Mouse (Mus musculus) thymus, adult 2 months (tissue): Measurements from ENCODE around the gene Nmur1. TPM values are rescaled to one million over a fixed set of nuclear protein-coding genes. Genes with fewer than 3 reads are reported as not detected.

Source experiments
- DNase-seq: peaks from one replicate; pipeline ENCODE4 v3.0.0; 2021
- H3K27ac ChIP-seq: fragments of 200-500 bp; 2 replicates; pipeline ENCODE4 v1.5.1; 2012; ENCODE audit warnings: low read length, control low read depth; ENCODE audit not compliant: control insufficient read depth, insufficient read depth
- H3K27me3 ChIP-seq: fragments of 200-500 bp; 2 replicates; pipeline ENCODE4 v1.6.1; 2012; ENCODE audit warnings: mild to moderate bottlenecking, low read length, moderate library complexity, mixed read lengths; ENCODE audit not compliant: control insufficient read depth, insufficient read depth
- H3K36me3 ChIP-seq: fragments of 200-500 bp; 2 replicates; pipeline ENCODE4 v1.6.1; 2012; ENCODE audit warnings: mild to moderate bottlenecking, low read length, moderate library complexity; ENCODE audit not compliant: control insufficient read depth, insufficient read depth
- H3K4me1 ChIP-seq: fragments of 200-500 bp; replicated peaks from 2 replicates; pipeline ENCODE4 v1.6.1; 2012; ENCODE audit warnings: low read length; ENCODE audit not compliant: control insufficient read depth, insufficient read depth
- H3K4me3 ChIP-seq: fragments of 200-500 bp; 2 replicates; pipeline ENCODE4 v1.5.1; 2012; ENCODE audit warnings: mild to moderate bottlenecking, low read length, control low read depth, moderate library complexity; ENCODE audit not compliant: control insufficient read depth, insufficient read depth
- CTCF ChIP-seq: fragments of 200-500 bp; IDR thresholded peaks from 2 replicates; pipeline ENCODE4 v1.5.1; 2012; ENCODE audit warnings: mild to moderate bottlenecking, control low read depth, low read length, moderate library complexity, borderline replicate concordance; ENCODE audit not compliant: control insufficient read depth, poor library complexity, insufficient read depth; ENCODE audit errors: extremely low read depth
- POLR2A ChIP-seq: fragments of 200-500 bp; IDR thresholded peaks from 2 replicates; pipeline ENCODE4 v1.6.1; 2012; ENCODE audit warnings: mild to moderate bottlenecking, low read length, control low read depth, moderate library complexity; ENCODE audit not compliant: control insufficient read depth, poor library complexity, insufficient read depth; ENCODE audit errors: extremely low read depth
- WGBS: fragments of 180-500 bp; shearing (Covaris S2); methylation state at CpG from one replicate; pipeline ENCODE4 v1.1.7; 2018; 5-methylcytosine and 5-hydroxymethylcytosine counted together
- polyA plus RNA-seq: library from polyadenylated mRNA; depleted of rRNA; stranded (reverse); fragments of >200 nt; gene quantifications from 2 replicates; pipeline ENCODE4 v1.2.3, GENCODE M21; 2012

The Nmur1 gene
- polyA plus RNA-seq, 1 experiment: 0.44 TPM

GRCm38 (mm10) chr1:86464875-86465224 lies 38.8 kb upstream of the Nmur1 start:
- no peaks in the 10 kb centered on the region for H3K36me3 ChIP-seq
- no peak overlapping the region for H3K4me3 ChIP-seq
- TF ChIP-seq CTCF: no peak
- TF ChIP-seq POLR2A: no peak
- DNase-seq: no peak
- H3K4me1 ChIP-seq: no peaks in the 10 kb centered on the region
- WGBS: 93% methylated on average over 4 of the region's 4 CpGs
- no peak overlapping the region for H3K27ac ChIP-seq
- H3K27me3 ChIP-seq: no peaks in the 10 kb centered on the region

DNA sequence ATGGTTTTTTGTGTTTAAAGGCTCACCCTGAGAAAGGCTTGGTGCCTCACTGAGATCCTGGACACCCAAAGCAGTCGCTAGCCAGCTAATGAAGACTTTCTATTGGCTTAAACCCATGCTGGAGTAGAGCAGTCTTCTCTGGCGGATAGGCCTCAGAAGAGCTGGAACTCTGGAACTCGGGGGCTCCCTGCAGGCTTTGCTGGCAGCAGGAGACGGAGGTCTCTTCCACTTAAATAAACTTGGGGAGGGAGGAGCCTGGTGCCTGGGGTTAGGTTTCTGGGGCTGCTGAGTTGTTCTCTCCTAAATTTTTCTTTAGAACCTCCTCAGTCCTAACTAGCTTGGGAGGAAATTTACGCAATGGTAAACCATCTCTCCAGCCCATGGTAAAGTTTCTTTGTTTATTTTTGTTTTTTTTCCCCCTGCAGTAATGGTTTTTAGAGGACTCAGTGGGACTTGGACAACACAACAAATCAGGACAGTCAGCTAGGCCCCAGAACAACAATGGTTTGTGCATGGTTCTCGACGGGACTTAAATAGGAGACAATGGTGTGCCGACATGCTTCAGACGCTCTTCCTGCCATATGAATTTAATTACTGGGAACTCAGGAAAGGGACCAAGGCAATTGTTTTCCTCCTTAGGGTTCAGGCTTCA lies 38.3 kb upstream of the Nmur1 start:
- H3K4me1 ChIP-seq: no peaks in the 10 kb centered on the region
- no peak overlapping the region for H3K27ac ChIP-seq
- no peaks in the 10 kb centered on the region for H3K36me3 ChIP-seq
- WGBS: 92% methylated on average over 9 of the region's 9 CpGs
- no peaks in the 10 kb centered on the region for H3K27me3 ChIP-seq
- DNase-seq: no peak
- TF ChIP-seq CTCF (no peak), POLR2A (no peak)
- H3K4me3 ChIP-seq: no peak overlapping the region

GRCm38 (mm10) chr1:86459371-86459770 lies 33.3 kb upstream of the Nmur1 start:
- DNase-seq: no peak
- no peak for TF ChIP-seq POLR2A
- no peak for TF ChIP-seq CTCF
- no peak overlapping the region for H3K27ac ChIP-seq
- no peak overlapping the region for H3K4me3 ChIP-seq
- WGBS: 92% methylated on average over 4 of the region's 4 CpGs
- no peaks in the 10 kb centered on the region for H3K4me1 ChIP-seq
- no peaks in the 10 kb centered on the region for H3K36me3 ChIP-seq
- H3K27me3 ChIP-seq: no peaks in the 10 kb centered on the region

GRCm38 (mm10) chr1:86456892-86457581 lies 31.0 kb upstream of the Nmur1 start:
- 50% methylated on average over 13 of the region's 13 CpGs for WGBS
- Histone ChIP-seq H3K27me3 (no peaks in the 10 kb centered on the region), H3K36me3 (no peaks in the 10 kb centered on the region), H3K4me3 (no peak overlapping the region), H3K27ac (no peak overlapping the region), H3K4me1 (no peaks in the 10 kb centered on the region)
- no peak for DNase-seq
- TF ChIP-seq POLR2A: no peak
- no peak for TF ChIP-seq CTCF

DNA sequence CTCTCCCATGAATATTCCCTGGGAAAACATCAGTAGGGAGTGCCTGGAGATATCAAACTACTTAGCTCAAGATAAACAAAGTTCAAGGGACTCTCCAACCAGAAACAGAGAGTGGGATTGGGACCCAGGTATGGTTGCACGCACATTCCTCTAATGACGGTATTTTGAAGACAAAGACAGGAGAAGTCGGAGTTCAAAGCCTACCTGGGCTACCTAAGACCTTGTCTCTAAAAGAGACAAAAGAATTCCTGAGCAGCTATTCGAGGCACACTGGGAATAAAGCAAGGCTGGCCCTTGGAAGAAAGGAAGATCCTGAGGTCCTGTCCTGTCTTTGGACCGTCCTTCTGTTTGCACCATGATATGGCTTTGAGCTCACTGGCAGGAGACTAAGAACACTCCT lies 26.7 kb upstream of the Nmur1 start:
- H3K4me1 ChIP-seq: 0 out of 2 replicates have a peak, but pooled peaks cover 3% of the 10 kb centered on the region

GRCm38 (mm10) chr1:86449966-86450365 lies 23.9 kb upstream of the Nmur1 start:
- Histone ChIP-seq H3K4me3 (no peak overlapping the region), H3K4me1 (0 out of 2 replicates have a peak, but pooled peaks cover 5% of the 10 kb centered on the region), H3K27me3 (no peaks in the 10 kb centered on the region), H3K27ac (no peak overlapping the region), H3K36me3 (no peaks in the 10 kb centered on the region)
- DNase-seq: no peak
- 77% methylated on average over 6 of the region's 6 CpGs for WGBS
- no peak for TF ChIP-seq POLR2A
- no peak for TF ChIP-seq CTCF

More for the DNA sequence above, 26.7 kb upstream of the Nmur1 start:
- no peak overlapping the region for H3K27ac ChIP-seq
- WGBS: 95% methylated on average over 5 of the region's 5 CpGs
- no peak for TF ChIP-seq CTCF
- TF ChIP-seq POLR2A: no peak
- no peaks in the 10 kb centered on the region for H3K36me3 ChIP-seq
- H3K27me3 ChIP-seq: no peaks in the 10 kb centered on the region
- no peak overlapping the region for H3K4me3 ChIP-seq
- DNase-seq: no peak

DNA sequence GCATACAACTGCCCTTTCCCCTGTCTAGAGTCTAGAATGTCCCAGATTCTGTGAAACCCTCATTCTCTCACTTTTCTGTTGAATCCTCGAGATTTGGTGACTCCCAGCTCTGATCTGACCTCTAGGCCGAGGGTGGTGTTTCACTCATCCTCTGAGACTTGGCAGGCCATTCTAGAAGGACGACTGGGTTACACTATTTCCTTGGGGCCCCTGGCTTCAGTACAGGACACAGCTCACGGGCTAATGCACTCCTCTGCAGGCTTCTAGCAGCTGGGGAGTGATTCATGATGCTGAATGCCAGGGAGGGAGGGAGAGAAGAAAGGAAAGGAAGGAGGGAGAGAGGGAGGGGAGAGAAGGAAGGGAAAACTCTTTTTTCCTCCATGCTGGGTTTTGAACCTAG lies 22.2 kb upstream of the Nmur1 start:
- no peaks in the 10 kb centered on the region for H3K36me3 ChIP-seq
- no peak for DNase-seq
- TF ChIP-seq POLR2A: no peak
- WGBS: 81% methylated on average over 4 of the region's 4 CpGs
- no peaks in the 10 kb centered on the region for H3K27me3 ChIP-seq
- H3K4me1 ChIP-seq: peaks cover 15% of the 10 kb centered on the region
- H3K27ac ChIP-seq: no peak overlapping the region
- H3K4me3 ChIP-seq: no peak overlapping the region
